Mouse (Mus musculus): Measurements from ENCODE around the gene Artn. TPM values are rescaled to one million over a fixed set of nuclear protein-coding genes. Genes with fewer than 3 reads are reported as not detected.

The Artn gene
- total RNA-seq, 2 experiments from 2014 or later: 0.15 to 0.32 TPM

DNA sequence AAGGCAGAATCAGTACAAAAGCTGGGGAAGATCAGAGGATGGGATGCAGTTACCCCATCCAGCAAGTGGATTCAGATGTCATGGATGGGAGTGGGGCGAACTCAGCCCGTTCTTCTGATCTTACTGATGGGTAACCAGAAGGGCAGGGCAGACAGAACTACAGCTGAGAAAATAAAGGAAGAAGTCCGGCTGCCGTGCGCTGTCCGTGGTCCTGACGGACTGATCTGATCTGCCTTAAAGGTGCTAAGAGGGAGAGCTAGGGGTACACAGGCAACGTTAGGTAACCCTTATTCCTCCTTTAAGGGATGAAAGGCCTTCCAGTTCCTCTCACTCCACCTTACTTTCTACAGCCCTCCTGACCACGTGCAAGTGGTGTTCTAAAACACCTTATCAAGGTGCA is 36.2 kb downstream of the Artn start:
- intact Hi-C loops (cut with DNase I): no loop called here
- no peak for DNase-seq

DNA sequence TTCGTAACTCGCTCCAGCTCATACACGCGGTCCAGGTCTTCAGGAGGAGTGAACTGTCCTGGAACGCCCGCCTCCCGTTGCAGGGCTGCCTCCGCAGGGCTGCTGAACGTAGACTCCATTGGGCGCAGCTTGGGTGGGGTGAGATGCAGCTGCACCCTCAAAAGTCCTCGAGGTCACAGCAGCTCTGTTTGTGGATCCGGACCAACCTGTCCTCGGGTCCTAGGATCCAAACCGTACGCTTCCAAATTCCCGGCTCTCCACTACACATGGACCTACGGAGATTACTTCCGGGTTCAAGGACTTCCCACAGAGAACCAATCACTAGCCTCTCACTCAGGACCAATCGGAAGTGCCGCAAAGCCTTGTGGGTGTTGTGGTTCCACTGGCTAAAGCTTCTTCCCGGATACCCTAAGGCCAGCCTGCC is 37.8 kb downstream of the Artn start, which contains the start of gene Dph2:
Gene Dph2, minus strand, starts transcription at position 295 of the 424 bp plus-strand sequence.
- intact Hi-C loops (cut with DNase I): no loop called here
- peak; percentile 61 to 67 for DNase-seq

DNA sequence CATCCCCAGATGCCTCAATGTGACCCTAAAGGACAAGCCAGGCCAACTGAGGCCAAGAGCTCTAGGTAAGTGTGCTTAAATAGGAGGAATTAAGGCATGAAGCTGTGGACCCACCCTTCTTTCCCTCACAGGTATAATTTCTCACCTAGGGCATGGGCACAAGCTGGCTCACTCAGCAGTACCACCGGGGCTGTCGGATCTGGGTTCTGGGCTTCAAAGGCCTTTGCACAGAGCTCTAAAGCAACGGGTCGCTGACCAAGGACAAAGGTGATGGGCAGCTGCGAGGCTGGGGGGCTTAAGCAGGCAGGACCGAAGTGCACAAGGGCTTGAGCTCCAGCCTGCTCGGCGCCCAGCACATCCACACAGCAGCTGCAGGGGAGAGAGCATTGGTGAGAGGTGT is 38.8 kb downstream of the Artn start:
- no peak for DNase-seq
- intact Hi-C loops (cut with DNase I): no loop called here

DNA sequence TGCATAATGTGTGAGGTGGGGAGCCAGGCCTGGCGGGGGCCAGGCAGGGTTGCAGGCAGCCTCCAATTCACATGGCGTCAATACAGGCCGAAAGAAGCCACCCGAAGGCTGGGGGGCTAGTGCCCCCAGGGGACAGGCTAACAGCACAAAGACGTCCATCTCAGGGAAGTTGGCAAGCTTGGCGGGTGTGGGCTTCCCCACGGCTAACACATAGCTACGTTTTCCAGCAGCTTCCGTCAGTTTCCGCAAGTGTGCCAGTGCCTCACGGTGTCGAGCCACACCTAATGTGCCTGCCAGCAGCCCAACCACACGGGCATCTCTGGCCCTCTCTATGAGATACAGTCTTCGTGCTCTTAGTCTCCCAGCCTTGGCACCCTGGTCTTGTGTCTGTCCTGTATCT is 39.5 kb downstream of the Artn start:
- no peak for DNase-seq
- intact Hi-C loops (cut with DNase I): no loop called here

DNA sequence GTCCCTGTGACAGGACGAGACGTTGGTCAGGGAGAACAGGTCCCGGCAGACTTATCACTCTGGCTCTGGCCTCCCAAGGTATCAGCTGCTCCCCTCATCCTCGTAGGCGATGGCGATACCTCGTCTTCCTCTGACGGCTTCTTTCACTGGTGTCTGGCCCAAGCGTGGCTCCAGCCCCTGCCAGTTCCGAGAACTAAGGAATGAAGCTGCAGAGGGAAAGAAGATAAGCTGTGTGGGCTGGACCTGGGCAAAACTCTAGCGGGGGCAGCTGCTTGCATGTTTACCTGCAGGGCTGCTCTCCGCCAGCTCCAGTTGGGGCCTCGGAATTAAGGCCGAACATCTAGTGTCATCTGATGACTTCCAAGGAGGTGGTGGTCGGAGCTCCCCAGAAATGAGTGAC is 40.1 kb downstream of the Artn start:
- DNase-seq: no peak
- intact Hi-C loops (cut with DNase I): no loop called here

DNA sequence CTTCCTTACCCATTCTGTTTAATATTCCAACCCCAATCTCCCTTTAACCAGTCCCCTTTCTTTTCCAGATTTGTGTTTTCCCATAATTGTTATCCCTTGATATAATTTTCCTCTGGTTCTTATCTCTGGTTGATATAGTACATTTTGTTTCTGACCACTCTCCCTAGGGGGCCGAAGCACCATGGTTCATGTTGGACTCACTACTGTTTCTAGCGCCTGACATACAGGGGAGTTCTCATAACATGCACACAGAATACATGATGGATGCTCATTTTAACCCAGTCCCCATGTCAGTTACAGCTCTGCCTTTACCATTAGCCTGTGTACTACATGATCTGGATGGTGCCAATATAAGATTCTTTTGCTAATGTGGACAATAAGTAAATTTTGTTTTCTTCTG is 41.6 kb downstream of the Artn start:
- DNase-seq: no peak
- intact Hi-C loops (cut with DNase I): no loop called here

DNA sequence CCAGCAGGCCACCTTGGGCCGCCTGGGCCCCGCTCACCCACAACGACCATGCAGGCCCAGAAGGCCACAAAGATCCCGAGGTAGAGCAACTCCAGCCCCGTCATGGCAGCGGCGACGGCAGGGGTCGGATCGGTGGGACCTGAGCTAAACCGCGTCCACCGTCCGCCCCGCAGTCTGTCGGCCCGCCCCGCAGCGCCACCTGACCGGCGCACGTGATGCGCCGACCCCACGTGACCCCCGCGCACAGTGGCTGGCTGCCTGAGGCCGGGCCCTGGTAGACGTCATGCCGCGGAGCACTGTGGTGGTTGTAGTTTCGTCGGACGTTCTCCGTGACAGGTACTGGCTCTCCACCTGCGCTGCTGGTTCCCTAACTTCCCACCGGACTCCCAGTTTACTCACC is 42.4 kb downstream of the Artn start, which contains the start of gene Atp6v0b:
Gene Atp6v0b, minus strand, starts transcription at position 201 of the 400 bp plus-strand sequence.
- intact Hi-C loops (cut with DNase I): no loop called here
- peak; percentile 88 to 90 for DNase-seq

DNA sequence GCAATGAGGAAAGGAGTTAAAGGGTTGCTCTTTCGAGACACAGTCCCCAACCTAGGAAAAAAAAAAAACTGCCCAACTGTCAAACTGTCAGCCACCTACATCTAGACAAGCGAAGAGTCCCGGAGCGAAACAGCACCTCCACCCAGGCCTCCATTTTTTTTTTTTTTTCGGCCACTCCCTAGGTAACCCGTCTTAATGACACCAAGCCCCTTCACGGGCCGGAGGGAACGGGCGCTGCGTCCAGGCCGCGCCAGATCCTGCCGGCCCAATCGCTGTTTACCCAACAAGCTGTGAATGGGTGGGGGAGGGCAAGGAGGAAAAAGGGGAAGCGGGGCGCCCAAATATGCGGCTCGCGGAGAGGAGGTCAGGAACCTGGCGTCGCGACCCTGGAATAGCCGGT is 42.9 kb downstream of the Artn start:
- DNase-seq: no peak
- intact Hi-C loops (cut with DNase I): no loop called here

DNA sequence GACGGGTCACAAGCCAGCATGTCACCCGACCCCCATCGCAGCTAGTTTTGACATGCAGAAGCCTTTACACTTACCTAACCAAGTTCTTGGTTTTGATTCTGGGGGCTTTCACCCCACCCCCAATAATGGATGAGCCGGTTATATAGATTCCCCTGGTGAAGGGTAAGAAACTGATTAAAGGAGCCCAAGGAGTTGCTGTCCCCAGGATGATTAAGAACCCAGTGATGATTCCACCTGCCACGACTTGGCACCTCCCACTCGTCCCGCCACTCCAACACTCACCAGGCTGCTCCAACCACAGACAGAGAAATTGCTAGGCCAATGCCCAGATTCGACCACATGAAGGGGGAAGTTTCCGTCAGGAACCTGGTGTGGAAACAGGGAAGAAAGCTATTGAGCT is 43.6 kb downstream of the Artn start:
- no peak for DNase-seq
- intact Hi-C loops (cut with DNase I): no loop called here

DNA sequence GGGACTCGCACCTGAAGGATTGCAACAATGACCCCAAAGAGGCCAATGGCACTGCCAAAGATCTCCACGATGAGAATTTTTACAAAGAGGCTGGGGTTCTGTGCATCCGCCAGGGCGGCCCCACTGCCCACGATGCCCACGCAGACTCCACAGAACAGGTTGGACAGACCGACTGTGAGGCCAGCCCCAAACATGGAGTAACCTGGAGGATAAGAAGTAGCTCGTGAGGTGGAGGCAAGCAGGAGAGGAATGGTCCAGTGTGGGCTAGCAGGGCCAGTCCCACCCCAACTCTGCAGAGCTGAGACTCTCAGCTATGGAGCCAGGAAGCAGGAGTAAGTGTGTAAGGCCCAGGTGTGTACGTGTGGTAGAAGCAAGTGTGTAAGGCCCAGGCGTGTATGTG is 44.5 kb downstream of the Artn start:
- intact Hi-C loops (cut with DNase I): no loop called here
- DNase-seq: no peak

DNA sequence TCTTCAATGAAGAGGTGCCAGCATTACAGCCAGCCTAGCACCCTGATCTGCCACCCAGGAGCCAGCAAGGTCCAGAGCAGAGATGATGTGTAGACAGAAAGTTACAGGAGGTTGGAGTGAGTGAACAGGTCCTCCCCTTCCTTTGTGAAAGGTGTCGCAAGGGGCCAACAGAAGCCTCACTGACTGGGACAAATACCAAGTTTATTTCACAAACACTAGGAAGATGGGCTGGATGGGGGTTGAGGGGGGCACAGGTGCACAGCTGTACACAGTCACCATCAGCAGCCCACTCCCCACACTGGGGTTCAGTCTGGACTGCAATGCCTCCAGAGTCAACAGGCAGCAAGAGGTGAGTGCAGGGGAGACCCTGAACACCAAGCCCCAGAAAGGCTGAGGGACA is 45.4 kb downstream of the Artn start:
- intact Hi-C loops (cut with DNase I): no loop called here
- DNase-seq: no peak

DNA sequence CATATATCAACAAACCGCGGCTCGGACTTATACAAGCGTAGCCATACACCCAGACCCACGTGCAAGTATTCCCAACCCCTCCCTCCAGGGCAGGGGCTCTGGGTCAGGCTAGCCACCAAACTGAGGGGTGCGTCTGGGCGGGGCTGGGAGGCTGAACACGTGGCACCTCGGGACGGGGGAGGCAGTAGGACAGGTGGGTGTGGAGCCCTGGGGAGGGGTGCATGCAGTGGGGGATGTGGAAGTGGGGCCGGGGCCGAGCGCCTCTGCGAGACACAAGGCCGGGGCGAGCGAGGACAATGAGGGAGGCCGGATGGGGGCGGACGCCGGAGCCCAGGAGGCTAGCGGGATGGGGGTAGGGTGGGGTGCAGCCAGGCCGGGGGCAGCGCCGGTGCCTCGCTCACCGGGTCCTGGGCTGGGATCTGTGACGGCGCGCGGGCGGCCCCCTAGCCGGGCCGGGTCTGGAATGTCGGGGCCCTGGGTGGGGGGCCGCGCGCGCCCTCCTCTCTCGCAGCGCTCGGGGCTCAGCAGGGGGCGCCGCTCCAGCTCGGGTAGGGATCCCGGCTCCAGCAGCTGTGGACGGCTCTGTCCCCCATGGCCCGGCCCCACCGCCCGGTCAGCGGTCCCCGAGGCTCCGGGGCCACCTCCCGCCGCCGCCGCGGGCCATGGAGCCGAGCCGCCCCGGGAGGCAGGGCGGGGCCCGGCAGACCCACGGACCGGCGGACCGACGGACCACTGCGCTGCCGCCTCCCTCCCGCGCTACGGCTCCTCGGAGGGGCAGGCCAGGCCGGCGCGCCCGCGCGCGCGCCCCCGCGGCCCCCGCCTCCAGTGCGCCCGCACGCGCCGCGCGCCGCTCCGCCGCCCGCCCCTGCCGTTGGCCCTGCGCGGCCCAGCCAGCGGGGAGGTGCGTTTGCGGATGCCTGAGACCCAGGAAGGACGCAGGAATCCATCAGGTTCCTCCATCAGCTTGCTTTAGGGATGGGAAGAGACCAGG is 46.6 kb downstream of the Artn start, which contains the start of gene B4galt2:
Gene B4galt2, minus strand, starts transcription at position 787 of the 991 bp plus-strand sequence.
- DNase-seq: peak; percentile 37 to 42
- intact Hi-C loops (cut with DNase I): no loop called here

DNA sequence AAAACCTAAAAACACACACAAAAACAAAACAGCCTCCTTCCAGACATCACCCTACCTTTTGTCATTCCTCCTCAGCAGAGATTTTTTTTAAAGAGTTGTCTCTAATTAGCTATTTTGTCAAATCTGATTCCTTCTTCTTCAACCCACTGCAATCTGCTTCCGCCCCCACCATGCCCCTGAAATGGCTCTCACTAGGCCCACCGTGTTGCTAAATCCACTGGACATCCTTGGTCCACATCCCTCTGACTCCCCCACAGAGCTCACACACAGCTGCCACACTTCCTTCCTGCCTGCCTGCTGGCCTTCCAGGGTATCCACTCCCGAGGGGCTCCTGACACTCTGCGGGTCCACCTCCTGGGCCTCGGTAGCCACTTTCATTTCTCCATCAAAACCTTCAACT is 50.9 kb downstream of the Artn start:
- DNase-seq: no peak
- intact Hi-C loops (cut with DNase I): no loop called here

DNA sequence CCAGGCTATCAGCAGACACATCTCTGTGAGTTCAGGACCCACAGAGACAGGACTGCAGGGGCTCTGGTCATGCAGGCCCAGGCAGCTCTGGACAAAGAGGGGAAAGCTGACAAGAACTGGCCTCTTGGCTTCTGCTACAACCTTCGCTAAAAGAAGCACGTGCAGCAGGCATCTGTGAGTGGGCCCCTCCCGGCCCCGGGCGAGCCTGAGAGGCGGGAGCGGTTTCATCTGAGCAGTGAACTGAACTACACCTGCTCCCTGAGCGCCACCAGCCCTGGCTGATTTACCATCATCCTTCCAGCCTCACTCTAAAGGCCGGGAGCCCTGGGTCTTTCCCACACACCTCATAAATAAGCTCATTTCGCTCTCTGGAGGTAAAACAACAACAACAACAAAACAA is 51.3 kb downstream of the Artn start:
- no peak for DNase-seq
- intact Hi-C loops (cut with DNase I): no loop called here

Other genes starting within 250 kb of the Artn start
- gene Dmap1, start 247.5 kb downstream of the Artn start, total RNA-seq (2021): 10 to 100 TPM; 14.4 to 16.2 TPM
- gene Gm12845, start 205.4 kb downstream of the Artn start, total RNA-seq (2021): not detected
- gene Klf17, start 164.1 kb downstream of the Artn start, total RNA-seq (2021): not detected
- gene Slc6a9, start 95.3 kb downstream of the Artn start, total RNA-seq (2021): 1 to 10 TPM; 5.0 to 6.0 TPM
- under 1 TPM in 1 of 2 experiments, not detected in 1; 0.33 TPM for gene Ccdc24, start 57.2 kb downstream of the Artn start, total RNA-seq (2021)
- 1 to 10 TPM; 2.8 to 3.2 TPM for gene B4galt2, start 46.3 kb downstream of the Artn start, total RNA-seq (2021)
- gene Atp6v0b, start 42.4 kb downstream of the Artn start, total RNA-seq (2021): 10 to 100 TPM; 65.4 to 74.0 TPM
- gene Dph2, start 37.7 kb downstream of the Artn start, total RNA-seq (2021): 1 to 10 TPM; 1.4 to 2.6 TPM
- gene Ipo13, start 14.8 kb downstream of the Artn start, total RNA-seq (2021): 100 to 1,000 TPM; 222 to 284 TPM
- gene St3gal3, start 205.2 kb upstream of the Artn start, total RNA-seq (2021): 10 to 100 TPM; 65.8 to 68.8 TPM

All from gastrocnemius, postnatal 36 days (tissue).